Mouse (Mus musculus) heart, adult 9 months (tissue): Measurements from ENCODE around the gene Ick.
"Not testable (repeated sequence)": the region's sequence is repeated elsewhere in the genome, so short reads cannot be mapped to it uniquely, and the experiment has no call there.

Source experiments
- DNase-seq, 2 experiments: peaks; one replicate each; pipeline ENCODE4 v3.0.0; 2022; ENCODE audit warnings: low spot score in 2 of 2

The Ick gene

DNA sequence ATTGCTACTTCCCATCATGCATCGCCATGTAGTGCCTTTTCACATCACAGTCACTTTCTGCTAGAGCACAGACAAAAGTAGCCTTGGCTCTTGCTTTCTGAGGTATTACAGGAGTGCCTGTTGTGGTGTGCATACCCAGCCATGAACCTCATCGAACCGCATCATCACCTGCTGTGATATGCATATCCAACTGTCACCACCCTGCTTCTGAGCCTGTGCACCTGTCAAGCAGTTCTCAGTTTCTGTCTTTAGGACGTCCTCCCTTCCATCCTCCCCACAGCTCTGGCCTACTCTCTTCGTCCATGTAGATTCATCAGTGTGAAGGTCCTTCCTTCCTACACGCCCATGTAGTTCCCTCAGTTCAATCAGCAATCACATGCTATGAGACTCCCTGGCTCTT, 39.2 kb downstream of the Ick start:
- DNase-seq: no peak

GRCm38 (mm10) chr9:78149770-78150169, 40.8 kb downstream of the Ick start:
- not testable (repeated sequence) for DNase-seq

DNA sequence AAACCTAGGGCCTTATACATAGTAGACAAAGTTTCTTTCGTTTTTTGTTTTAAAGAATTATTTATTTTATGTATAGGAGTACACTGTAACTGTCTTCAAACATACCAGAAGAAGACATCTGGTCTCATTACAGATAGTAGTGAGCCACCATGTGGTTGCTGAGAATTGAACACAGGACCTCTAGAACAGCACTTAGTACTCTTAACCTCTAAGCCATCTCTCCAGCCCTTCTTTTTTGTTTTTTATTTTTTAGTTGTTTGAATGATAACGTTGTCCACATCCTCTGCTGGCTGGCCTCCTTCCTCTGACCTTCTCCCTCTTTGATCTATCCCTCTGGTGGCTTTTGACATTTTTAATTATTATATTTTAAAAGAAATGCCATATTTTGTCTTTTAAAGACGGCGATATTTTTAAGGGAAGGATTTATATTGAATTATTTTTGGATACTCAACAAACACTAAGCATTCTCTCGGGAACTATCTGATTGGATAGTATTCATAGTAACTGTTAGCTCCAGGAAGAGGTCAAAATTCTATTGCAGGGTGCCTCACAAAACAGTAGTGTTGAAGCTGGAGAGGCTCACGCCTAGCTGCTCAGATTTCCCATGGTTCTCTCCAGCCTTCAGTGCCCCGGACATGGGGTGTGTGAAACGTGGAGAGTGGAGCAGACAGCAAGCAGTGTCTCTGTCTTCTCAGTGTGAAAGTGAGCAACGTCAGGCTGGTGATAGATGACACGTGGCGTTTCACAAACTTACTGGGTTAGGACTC, 45.4 kb downstream of the Ick start:
- DNase-seq: peak in 1 of 2 experiments; percentile 28

DNA sequence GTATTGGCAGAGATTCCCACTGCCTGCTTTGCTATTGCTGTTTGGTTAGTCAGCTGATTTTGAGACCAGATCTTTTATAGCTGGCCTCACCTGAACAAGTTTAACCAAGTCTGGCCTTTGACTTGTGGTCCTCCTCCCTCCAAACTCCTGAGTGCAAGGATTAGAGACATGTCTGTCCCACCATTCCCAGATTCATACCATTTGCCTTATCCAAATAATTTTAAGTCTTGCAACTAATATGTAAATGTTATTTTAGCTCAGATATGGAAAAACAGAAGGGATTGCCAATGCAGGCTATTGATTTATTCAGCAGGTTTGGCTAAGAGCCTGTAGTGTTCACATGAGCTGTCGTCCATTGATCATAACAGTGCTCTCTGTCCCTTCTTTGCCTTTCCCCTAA, 48.2 kb downstream of the Ick start:
- DNase-seq: no peak

DNA sequence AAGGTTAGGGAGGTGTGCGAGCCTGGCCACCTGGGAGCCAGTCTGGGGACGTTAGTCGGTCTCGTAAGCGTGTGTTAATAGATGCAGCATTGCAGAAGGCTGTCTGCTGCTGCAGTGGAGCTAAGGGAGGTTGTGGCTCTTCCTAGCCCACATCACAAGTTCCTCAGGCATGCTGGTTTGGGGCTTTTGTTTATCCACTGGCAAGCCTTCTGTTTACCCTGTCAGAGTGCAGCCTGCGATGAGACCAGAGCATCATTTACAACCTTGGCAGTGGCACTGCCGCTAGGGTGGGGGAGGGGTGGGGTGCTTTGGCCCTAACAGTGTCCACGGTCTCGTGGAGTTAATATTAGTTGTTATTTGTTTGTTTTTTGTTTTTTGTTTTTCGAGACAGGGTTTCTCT, 54.3 kb downstream of the Ick start:
- DNase-seq: no peak

GRCm38 (mm10) chr9:78164741-78165140, 55.7 kb downstream of the Ick start:
- DNase-seq: no peak

GRCm38 (mm10) chr9:78165454-78165853, 56.5 kb downstream of the Ick start:
- DNase-seq: no peak

DNA sequence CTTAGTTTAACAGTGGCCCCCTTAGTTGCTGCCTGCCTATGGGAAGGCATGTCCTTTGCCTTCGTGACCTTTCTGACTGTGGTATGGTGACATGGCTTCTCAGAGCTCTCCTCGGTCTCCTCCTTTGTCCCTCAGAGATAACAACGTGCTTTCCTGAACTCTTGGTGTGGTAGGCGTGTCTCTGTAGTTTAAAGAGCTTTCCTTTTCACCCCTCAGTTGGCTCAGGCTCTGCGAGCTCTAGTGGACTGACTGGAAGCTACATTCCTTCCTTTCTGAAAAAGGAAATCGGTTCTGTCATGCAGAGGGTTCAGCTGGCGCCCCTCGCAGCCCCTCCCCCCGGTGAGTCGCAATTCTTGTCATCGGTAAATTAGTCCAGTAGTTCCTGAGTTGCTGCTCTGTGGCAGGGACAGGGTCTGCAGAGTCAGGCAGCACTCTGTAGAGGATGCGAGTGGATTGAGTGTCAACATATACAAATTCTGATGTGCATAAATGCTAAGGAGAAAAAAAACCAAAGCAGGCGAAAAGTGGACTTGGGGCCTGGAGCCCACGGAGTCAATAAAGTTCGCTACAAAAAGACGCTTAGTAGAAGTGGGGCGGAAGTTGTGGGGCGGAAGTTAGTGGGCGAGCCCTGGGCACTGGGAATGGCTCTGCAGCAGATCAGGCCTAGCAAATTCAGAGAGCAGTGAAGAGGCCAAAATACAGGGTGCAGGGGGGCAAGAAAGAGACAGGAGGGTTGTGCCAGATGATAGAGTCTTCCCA, 57.9 kb downstream of the Ick start:
- DNase-seq: no peak

DNA sequence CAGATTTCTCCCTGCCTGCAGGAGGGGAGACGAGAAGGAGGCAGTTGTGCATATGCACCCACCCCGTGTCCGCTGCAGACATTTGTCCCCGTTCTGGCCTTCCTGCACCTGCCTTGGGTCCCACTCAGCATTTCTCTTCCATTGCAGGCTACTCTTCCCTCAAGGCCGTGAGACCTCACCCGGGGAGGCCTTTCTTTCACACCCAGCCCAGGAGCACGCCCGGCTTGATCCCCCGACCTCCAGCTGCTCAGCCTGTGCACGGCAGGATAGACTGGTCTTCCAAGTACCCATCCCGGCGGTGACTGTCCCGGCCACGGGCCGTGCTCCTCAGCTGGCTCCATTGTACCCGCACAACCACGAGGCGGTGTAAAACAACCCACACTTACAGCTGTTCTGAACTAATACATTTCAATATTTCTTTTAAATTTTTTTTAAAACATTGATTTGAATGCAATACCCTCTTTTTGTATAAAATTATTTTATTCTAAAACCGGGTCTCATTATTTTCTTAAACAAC, 58.5 kb downstream of the Ick start:
- DNase-seq: no peak

DNA sequence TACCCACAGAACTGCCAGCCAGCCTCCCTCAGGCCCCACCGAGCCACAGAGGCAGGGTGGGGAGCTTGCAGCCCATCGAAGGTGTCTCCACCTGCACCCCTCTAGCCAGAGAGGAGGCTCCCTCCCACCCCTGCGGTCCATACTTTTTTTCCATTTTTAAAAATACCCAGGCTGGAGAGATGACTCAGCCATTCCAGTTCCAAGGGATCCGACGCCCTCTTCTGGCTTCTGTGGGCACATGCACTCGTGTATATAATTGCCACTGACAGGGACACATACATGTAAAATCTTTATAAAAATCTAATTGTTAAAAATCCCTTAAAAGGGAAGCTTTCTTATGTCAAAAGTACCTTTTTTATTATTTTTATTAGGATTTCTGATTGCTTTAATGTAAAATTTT, 59.9 kb downstream of the Ick start:
- DNase-seq: no peak

GRCm38 (mm10) chr9:78174016-78174415, 65.0 kb downstream of the Ick start:
- no peak for DNase-seq

GRCm38 (mm10) chr9:78174925-78175276, 65.9 kb downstream of the Ick start:
- DNase-seq: not testable (repeated sequence)

DNA sequence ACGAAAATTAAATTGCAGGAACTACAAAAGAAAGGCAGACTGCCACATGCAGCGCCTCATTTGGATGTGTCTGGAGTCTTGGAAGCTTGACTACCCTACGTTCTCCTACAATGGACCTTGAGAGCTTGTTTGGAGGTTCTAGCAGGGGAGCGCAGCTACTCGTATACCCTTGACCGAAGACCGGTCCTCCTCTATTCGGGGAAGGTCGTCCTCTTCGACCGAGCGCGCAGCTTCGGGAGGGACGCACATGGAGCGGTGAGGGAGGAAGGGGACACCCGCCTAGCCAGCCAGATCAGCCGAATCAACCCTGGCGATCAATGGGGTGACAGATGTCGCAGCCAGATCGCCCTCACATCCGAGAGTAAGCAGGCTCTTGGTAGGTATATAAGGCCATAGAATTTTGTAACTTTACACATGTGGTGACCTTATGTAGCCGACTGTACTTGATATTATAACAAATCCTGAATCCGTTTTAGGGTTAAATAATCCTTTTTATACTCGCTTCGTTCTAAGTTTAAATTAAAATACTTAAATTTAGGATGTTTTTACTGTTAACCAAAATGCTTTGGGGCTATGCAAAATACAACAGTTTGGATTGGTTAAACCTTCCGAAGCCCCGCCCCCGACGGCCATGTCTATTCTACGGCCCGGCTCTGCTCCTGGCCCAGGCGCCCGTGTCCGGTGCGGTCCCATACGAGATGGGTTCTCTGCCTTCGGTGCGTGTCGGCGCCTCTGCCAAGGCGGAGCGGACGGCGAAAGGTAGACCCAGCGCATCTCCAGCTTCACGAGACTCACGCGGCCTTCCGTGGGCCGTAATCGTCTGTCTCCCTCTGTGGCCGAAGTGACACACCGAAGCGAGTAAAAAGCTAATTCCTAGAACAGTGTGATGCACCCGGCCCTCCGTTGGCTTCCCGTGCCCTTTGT, 66.5 kb downstream of the Ick start:
- DNase-seq: peak; percentile 90 to 93

DNA sequence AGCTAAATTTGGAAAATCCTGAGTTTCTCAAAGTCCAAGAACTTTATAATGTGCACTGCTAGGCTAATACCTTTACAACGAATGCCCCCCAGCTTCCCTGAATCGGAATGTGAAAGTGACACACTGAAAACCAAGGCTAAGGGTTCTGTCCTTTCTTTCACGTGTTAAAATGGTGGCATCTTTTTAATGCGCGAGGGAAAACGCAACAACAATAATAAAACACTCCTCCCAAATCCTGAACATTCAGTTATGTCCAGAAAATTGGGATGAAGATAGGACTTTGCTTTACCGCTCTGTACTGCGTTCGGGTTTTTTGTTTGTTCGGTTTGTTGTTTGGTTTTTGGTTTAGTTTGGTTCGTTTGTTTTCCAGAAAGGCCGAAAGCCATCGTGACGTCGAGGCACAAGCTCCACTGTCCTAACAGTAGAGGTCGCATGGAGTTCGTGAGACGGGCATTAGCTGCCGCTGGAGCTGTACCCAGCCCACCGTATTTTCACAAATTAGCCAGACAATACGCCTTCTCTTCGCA, 67.3 kb downstream of the Ick start:
- peak; percentile 58 to 73 for DNase-seq

GRCm38 (mm10) chr9:78176831-78177230, 67.8 kb downstream of the Ick start:
- peak; percentile 27 to 32 for DNase-seq

- no peak for DNase-seq
Observed at GRCm38 (mm10) chr9:78178197-78178596, 69.2 kb downstream of the Ick start.

DNA sequence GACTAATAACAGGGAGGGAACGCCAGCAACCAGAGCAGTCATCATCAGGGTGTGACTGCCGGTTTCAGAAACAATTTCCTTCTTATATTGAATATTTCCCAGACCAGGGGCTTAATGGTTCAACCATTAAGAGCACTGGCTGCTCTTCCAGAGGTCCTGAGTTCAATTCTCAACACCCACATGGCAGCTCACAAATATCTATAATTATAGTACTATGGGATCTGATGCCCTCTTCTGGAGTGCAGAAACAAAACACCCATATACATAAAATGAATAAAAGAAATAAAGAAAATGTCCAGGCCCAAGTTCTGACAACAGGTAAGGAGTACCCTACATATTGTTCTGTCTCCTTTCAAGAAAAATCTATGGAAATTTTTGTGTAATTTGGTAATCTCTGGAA, 70.1 kb downstream of the Ick start:
- no peak for DNase-seq

- not testable (repeated sequence) for DNase-seq
Observed at GRCm38 (mm10) chr9:78182474-78182873, 73.5 kb downstream of the Ick start, which contains the start of gene Gsta4. Gene Gsta4 (plus strand): TSS chr9:78182774.

DNA sequence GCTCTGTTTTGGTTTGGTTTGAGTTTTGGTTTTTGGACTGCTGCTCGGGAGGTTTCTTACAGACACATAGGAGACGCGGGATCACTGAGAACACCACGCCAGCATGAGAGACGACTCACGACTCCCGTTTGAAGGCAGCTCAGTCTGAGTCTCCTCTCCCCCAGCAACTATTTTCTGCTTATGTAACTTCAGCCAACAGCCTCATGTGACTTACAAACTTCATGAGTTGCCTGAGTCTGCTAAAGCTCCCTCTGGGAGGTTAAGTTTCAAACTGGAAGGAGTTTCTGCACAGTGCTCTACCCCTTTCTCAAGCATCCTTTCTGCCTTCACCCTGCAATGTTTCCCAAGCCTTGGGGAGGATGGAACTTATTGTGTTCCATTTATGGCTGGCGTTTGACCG, 76.7 kb downstream of the Ick start:
- no peak for DNase-seq

DNA sequence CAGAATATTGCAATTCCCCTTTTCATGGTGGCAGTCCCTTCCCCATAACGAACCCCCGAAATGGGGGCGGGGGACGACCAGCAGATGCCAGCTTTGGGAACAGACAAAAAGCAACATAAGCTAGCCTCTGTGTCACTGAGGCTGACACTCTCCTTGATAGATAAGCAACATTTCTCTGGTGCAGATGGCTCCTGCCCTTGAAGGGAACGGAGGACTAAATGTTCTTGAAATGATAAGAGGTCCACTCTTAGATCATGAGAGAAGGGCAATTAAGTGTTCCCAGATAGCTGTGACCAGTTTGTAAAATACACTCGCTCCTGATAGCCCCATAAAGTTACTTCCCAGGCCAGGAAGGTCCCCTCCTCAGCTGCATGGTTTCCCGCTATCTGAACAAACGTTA, 79.9 kb downstream of the Ick start:
- no peak for DNase-seq
